Mouse (Mus musculus) 3T3-L1 (cell line): ENCODE measurements around the gene Nfe2l1.
"Not testable (repeated sequence)": the region's sequence is repeated elsewhere in the genome, so short reads cannot be mapped to it uniquely, and the experiment has no call there.

ENCODE experiments used
- DNase-seq: peaks from one replicate; pipeline ENCODE4 v3.0.0-alpha.2; 2015; ENCODE audit warnings: low read depth, low spot score

Gene Nfe2l1

DNA sequence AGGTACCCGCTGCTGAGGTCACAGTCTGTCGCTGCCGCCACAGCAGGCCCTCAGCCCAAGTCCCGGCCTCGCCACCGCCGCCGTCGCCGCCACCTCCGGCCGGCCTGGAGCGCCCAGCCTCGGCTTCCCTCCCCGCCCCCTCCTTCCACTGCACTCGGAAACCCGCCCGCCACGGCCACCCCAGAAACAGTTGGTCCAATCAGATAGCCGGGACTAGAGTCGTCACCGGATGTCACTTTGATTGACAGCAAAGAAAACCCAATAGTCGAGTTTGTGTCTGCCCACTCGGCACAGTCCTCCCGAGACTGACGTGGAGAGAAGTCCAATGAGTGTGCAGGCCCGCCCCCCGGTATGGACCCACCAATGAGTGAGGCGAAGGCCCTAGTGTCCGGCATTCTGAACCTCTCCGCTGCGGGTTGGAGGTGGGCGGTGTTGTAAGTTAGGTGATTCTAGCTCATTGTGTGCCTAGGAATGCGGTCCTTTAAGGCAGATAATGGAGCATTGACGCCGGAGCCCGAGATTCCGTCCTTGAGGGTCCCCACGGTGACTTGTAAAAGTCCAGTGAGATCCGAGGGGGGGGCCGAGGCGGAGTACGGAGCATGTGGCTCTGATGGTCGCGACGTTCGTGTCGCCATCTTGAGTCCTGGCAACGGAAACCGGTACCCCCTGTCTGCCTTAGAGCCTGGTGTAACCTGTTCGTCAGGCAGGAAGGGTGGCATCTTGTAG is at the start of gene Nfe2l1:
Gene Nfe2l1, minus strand, starts transcription at position 156 of the 726 bp plus-strand sequence.
- peak; percentile 100 for DNase-seq

DNA sequence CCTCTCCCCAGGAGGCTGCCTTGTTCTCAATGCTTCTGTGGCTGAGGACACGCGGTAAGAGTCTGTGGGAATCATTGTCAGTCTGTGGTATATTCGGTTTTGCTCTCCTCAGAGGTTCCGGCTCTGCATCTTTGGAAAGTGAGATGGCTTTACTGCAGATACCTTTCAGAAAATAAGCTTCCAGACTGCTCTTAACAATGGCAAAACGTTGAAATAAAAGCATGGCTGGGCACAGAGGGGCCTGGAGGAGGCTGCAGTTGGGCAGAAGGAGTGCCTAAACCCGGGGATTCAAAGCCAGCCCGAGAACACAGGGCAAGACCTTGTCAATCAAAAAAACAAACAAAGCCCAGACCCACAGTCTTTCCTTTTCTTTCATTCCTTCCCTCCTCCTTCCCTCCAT is 49.6 kb upstream of the Nfe2l1 start:
- no peak for DNase-seq

- DNase-seq: no peak
Measured at GRCm38 (mm10) chr11:96878715-96879114, 48.9 kb upstream of the Nfe2l1 start.

GRCm38 (mm10) chr11:96877071-96877470 is 47.3 kb upstream of the Nfe2l1 start:
- DNase-seq: no peak

DNA sequence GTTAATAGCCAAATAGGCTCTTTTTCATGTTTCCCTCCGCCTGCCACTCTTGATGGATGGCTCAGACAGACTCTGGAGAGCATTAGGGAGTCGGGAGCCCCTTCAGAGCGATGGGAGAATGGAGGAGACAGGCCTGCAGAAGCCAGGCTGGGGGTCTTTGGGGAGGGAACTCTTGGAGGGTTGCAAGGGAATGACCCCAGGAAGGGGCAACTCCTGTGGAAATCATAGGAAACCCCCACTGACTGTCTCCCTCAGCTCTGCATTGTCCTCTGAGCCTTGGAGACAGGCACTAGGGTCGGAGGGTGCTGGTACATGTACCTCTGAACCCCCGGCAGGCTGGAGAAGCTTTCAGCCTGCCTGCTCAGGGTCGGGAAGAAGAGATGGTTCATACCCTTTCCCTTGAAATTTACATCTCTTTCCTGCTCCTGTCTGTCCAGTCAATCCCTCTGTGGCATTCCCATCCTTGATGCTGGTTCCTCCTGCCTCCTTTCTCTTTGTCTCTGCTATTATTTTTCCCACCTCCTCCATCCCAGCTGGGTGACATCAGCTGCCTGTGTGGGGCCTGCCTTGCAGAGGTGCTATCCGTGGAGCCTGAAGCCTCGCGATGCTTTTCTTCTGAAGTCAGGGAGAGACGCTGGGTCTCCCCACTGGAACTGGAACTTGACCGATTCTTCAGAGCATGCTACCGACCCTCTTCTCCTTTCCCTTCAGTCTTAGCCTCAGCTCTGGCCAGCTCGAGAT is 46.7 kb upstream of the Nfe2l1 start:
- DNase-seq: no peak

DNA sequence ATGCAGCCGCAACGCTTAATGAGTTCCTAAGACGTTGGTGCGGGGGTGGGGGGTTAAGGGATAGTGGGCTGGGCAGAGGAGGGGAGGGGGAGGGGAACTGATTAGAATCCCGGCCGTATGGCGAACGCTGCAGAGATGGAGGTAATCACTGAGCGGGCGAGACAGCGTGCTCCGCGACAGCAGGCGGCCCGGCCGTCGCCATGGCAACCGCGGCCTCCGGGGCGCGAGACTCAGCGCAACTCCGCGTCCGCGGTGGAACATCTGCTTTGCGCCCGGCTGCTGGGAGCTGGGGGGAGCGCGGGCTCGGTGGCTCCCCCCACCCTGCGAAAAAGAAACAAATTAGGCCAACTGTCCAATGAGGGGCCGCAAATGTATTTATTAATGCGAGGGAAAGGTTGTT is 46.0 kb upstream of the Nfe2l1 start:
- DNase-seq: no peak

DNA sequence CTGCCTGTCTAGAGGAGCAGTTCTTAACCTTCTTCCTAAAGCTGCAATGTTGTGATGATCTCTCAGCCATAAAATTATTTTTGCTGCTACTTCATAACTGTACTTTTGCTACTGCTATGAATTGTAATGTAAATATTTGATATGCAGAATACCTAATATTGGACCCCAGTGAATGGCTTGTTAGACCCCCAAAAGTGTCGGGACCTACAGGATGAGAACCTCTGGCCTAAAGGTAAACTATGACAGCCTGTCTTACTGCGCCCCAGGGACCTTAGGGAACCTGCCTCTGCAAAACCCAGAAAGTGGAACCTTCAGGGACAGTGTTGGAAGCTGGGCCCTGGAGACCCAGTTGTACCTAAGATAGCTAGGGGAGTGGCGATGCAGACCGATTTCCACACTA is 45.5 kb upstream of the Nfe2l1 start:
- DNase-seq: no peak

DNA sequence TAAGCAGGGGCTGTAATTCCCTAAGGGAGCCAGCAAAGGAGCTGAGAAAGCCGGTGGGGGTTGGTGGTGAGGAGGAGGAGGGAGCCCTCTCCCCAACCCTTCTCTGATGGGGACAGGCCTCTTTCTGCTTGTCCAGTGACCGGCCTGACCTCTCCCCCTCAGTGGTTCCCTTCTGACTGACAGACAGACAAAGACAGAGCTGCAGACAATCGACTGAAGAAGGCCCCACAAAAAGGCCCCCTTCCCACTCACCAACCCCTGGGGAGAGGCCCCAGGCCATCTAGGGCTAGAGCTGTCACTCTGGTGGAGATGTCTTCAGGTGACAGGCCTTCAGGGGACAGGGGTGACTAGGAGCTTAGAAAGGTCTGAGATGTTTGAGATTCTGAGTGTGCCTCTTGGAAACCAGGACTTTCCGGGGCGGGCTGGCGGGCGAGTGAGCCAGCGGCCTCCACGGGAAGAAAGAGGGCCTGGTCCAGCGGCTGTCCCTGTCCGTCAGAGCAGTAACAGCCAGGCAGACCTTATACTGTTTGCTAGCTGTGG is 43.9 kb upstream of the Nfe2l1 start:
- DNase-seq: no peak

DNA sequence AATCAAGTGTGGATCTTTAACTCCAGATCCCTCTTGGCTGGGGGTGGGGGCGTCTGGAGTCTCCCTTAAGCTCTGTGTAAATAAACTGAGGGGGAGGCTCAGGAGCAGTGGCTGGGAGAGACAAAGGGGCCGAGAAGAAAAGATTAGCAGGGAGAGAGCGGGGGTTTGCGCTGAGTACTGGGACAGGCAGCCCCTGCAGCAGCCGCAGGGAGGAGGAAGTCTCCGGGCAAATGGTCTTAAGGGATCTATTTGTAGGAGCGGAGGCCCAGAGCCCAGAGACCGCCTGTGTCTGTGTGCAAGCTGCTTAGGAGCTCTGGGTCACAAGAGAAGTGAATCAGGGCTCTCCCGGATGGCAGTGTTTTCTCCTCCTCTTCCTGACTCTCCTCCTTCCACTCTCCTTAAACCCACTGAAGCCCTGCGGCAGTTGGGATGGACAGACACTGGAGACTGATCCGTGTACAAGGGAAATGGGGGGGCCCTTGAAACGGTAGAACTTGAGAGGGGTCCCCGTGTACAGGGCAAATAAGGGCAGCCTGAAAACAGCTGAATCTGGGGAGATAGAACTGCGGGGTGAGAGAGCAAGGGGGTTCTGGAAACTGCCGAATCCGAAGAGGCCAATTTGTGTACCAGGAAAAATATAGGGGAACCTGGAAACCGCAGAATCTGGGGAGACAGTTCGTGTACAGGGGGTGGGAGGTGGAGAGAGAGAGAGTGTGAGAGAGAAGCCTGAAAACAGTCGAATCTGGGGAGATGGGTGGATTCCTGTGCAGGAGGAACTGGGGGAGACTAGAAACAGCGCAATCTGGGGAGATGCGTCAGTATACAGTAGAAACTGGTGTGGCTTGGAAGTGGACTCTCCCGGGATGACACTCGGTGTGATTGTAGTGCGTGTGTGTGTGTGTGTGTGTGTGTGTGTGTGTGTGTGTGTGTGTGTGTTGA is 42.9 kb upstream of the Nfe2l1 start:
- no peak for DNase-seq

DNA sequence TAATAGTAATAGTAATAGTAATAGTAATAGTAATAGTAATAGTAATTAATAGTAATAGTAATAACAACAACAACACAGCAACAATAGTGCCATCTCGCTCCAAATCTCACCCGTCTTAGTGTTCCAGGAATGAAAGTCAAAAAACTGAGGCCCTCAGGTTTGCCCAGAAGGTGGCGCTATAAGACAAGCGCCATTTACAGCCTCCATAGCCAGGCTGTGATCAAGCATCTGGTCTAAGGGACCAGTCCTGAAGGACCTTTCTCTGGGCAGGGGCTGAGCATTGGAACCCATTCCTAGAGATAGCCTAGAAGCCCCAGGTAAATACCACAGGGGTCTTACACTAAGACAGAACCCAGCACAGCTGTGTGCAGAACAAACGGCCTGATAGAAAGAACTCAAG is 37.4 kb upstream of the Nfe2l1 start:
- peak; percentile 87 for DNase-seq

DNA sequence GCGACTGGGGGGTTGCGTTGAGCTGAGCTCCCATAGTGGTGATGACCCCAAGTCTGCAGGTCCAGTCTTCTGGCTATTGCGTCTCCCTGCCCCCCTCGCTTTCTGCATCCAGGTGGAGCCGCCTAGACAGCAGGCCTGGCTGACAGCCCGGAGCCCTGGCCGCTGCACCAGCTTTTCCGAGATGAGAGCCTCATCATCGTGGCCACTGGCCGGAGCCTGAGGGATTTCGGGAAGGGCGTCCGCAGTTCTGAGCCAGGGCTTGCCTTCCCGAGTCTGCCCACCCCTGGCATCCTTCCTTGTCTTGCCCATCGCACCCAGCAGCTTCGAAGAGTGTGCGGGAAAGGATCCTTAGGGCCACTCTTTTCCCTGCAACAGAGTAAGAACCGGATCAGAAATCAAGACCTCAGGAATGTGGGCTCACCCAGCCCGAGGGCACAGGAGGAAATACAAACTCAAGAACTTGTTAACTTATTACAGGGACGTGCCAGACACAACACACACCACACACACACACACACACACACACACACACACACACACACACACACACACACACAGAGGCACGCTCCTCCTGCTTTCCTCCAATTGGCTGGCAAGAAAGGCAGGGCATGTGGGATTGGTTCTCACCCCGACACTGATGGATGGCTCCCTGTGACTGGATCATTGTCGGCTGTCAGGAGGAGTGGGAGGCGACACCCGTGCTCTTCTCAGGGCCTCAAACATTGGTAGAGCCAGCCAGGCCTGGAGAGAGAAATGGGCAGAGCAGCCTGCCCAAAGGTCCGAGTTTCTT is 33.6 kb upstream of the Nfe2l1 start:
- peak; percentile 94 for DNase-seq

- DNase-seq: peak; percentile 14
Measured at GRCm38 (mm10) chr11:96862534-96862933, 32.8 kb upstream of the Nfe2l1 start.

- peak; percentile 96 for DNase-seq
Measured at GRCm38 (mm10) chr11:96861878-96862289, 32.1 kb upstream of the Nfe2l1 start.

DNA sequence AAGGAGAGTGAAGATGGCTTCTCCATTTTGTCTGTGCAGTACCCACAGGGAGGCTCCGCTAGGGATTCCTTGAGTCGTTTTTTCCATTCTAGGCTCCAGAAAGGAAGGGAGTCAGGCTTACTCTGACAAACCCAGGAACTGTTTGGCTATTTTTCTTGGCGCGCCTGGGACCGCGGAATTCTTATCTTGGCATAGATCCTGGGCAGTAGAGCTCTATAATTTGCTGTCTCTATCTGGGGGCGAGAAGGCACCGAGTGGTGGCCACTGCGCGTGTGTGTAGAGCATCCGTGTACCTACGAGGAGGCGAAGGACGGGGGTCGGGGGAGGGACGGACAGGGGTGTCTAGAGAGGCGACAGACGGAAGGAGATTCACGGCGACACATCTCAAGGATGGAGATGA is 31.7 kb upstream of the Nfe2l1 start:
- peak; percentile 94 for DNase-seq

DNA sequence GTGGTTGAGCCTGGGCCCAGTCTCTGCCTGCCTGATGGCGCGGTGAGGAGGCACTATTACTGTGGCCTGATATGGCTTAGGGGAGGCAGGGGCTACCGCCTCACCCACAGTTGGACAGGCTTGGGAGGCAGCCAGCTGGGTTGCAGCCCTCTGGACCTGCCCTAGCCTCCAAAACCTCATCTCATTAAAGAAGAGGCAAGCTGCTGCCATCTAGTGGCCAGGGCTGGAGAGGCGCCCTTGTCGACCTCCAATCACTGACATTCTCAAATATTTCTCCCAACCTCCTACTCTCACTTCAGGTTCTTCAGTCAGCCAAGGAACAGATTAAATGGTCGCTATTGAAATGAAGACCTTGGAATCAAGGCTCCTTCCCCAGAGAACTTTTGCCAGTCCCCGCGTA is 30.8 kb upstream of the Nfe2l1 start:
- DNase-seq: peak; percentile 92

DNA sequence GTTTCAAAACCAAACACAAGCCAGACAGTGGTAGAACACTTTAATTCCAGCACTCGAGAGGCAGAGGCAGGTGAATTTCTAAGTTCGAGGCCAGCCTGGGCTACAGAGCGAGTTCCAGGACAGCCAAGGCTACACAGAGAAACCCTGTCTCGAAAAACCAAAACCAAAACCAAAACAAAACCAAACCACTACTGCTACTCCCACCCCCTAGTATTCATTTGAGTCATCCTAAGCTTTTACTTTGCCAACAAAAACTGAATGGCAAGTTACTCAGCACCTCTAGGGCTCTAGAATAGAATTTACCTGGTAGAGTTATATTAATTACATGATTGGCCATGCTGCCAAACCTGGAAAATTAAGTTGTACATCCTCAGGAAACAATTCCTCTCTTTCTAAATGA is 29.9 kb upstream of the Nfe2l1 start:
- DNase-seq: peak; percentile 54

GRCm38 (mm10) chr11:96857446-96857845 is 27.7 kb upstream of the Nfe2l1 start:
- peak; percentile 53 for DNase-seq

DNA sequence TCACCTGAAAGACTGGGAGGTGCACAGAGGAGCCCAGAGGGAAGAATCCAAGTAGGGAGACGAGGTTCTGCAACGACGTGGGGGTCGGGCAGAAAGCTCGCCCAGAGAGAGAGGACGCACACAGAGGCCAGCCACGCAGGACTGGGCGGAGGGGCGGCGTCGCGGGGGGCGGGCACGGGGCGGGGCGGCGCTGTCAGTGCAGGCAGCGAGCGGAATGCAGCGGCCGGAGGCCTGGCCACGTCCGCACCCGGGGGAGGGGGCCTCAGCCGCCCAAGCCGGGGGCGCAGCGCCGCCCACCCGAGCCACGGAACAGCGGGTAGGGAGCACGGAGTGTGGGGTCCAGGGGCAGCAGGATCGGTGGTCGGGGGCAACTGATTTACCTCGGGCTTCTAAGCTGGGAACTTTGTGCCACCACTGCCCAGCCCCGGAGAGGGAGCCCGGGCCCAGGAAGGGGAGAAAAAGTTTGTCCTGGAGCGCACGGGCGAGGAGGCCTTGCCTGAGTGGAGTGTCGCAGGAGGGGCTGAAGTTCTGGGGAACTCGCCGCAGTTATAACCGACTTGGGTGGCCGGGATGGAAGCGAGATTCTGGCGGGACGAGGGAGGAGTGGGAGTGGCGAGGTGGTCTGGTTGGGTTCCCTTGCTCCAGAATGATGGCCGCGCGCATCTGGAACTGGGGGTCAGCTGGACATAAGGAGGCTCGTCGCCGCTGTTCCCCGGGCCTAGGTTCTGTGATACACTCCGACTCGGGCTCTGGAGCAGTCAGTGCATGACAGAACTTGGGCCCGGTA is 20.1 kb upstream of the Nfe2l1 start, which contains the start of gene Copz2:
Gene Copz2, plus strand, starts transcription at position 190 of the 787 bp plus-strand sequence.
- peak; percentile 43 for DNase-seq

GRCm38 (mm10) chr11:96849145-96849544 is 19.4 kb upstream of the Nfe2l1 start:
- DNase-seq: not testable (repeated sequence)

- no peak for DNase-seq
Measured at GRCm38 (mm10) chr11:96848694-96849093, 18.9 kb upstream of the Nfe2l1 start.
